Mouse (Mus musculus) embryonic facial prominence, embryonic 10.5 days (tissue): ENCODE data around the gene Lyst. TPM values are rescaled to one million over a fixed set of nuclear protein-coding genes. Genes with fewer than 3 reads are reported as not detected.
"Not testable (repeated sequence)": the region's sequence is repeated elsewhere in the genome, so short reads cannot be mapped to it uniquely, and the experiment has no call there.

ENCODE experiments used
- DNase-seq: peaks from one replicate; pipeline ENCODE4 v3.0.0-alpha.2; 2017; ENCODE audit warnings: low spot score
- H3K27ac ChIP-seq: fragments of 300-500 bp; sonication (generic); replicated peaks from 2 replicates; pipeline ENCODE4 v1.5.1; 2016; ENCODE audit warnings: mild to moderate bottlenecking
- H3K27me3 ChIP-seq: fragments of 300-500 bp; sonication (generic); replicated peaks from 2 replicates; pipeline ENCODE4 v1.6.1; 2016; ENCODE audit warnings: low read depth, mild to moderate bottlenecking; ENCODE audit not compliant: poor library complexity, severe bottlenecking
- H3K36me3 ChIP-seq: fragments of 300-500 bp; sonication (generic); replicated peaks from 2 replicates; pipeline ENCODE4 v1.6.1; 2016; ENCODE audit warnings: mild to moderate bottlenecking, moderate library complexity
- H3K4me1 ChIP-seq: fragments of 300-500 bp; sonication (generic); 2 replicates; pipeline ENCODE4 v1.6.1; 2016
- H3K4me3 ChIP-seq: fragments of 300-500 bp; sonication (generic); 2 replicates; pipeline ENCODE4 v1.5.1; 2016; ENCODE audit warnings: mild to moderate bottlenecking, moderate library complexity
- H3K9me3 ChIP-seq: fragments of 300-500 bp; sonication (generic); 2 replicates; pipeline ENCODE4 v1.6.1; 2016; ENCODE audit warnings: mild to moderate bottlenecking
- WGBS: fragments of 180-500 bp; shearing (Covaris S2); methylation state at CpG from one replicate; pipeline ENCODE4 v1.1.7; 2016; 5-methylcytosine and 5-hydroxymethylcytosine counted together
- polyA plus RNA-seq: library from polyadenylated mRNA; unstranded; fragments of >200 nt; fragmentation: Nextera tagmentation; extraction: Ambion mirVana; gene quantifications from 2 replicates; pipeline ENCODE4 v1.2.1, GENCODE M21; 2016

Lyst gene
- polyA plus RNA-seq, 1 experiment from 2014 or later: 3.6 TPM

DNA sequence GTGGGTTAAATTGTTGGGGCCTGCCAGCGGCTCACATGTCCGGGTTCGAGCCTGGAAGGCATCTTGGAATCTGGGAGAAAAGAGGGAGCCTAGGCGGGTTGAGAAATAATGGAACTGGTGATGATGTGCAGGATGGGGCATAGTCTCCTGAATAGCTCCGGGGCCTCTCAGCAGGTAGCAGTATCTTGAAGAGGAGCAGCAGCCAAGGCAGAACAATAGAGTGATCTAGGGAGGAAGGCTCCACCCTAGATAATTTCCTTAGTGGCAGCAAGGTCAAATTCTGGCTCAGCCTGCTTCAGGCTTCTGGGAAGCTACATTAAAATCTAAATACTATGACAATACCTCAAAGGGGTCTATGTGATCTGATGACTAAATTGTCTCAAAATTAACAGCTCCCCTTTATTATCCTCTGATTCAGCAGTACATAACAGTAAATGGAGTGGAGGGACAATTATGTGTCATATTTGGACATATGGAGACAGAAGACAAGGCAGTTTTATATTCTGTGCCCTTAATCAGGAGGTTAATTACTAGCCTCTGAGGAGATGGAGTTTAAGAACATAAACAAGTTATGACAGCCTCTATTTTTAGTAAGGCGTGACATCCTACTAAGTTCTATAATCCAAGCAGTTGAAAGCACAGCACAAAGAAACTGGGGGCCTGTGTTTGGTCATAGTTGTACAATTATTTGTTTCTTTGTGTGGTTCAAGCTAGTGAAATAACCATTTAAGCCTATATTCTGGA lies 81.6 kb downstream of the Lyst start:
- no peaks in the 10 kb centered on the region for H3K4me1 ChIP-seq
- no peak overlapping the region for H3K4me3 ChIP-seq
- 55% methylated on average over 6 of the region's 6 CpGs for WGBS
- DNase-seq: no peak
- H3K36me3 ChIP-seq: no peaks in the 10 kb centered on the region; the same call in 1 of the 2 replicates
- no peak overlapping the region for H3K27ac ChIP-seq
- H3K27me3 ChIP-seq: no peaks in the 10 kb centered on the region
- no peaks in the 10 kb centered on the region for H3K9me3 ChIP-seq

DNA sequence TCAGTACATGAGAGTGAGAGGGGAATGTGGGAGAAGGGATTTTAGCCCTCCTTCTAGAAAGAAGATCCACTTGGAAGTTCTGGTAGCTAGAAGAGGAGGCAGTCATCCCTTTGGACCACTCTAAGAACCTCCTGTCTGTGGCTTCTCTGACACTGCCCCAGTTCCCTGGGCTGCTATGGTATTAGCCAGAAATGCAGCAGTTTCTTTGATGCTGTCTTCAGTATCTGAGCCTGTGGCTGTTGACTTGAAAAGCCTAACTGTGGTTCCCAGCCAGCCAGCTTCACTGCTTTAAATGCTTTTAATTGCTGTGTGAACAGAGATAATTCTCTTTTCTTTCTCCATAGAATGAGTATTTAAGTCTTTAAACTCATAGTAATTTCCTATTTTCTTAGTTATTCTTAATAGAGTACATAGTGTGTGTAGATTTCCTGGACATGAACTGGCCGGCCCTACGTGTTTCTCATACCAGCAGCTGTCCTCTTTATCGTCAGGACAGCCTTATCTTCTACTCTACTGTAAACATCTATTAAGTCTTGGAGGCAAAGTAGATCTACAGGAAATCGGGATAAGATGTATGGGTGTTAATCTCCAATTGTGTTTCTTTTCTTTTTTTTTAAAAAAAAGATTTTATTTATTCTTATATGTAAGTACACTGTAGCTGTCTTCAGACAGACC lies 84.6 kb downstream of the Lyst start:
- Histone ChIP-seq H3K4me3 (no peak overlapping the region), H3K4me1 (no peaks in the 10 kb centered on the region), H3K9me3 (no peaks in the 10 kb centered on the region), H3K27ac (no peak overlapping the region), H3K27me3 (no peaks in the 10 kb centered on the region), H3K36me3 (peaks cover 8% of the 10 kb centered on the region)
- no peak for DNase-seq
- 94% methylated on average over 4 of the region's 4 CpGs for WGBS

DNA sequence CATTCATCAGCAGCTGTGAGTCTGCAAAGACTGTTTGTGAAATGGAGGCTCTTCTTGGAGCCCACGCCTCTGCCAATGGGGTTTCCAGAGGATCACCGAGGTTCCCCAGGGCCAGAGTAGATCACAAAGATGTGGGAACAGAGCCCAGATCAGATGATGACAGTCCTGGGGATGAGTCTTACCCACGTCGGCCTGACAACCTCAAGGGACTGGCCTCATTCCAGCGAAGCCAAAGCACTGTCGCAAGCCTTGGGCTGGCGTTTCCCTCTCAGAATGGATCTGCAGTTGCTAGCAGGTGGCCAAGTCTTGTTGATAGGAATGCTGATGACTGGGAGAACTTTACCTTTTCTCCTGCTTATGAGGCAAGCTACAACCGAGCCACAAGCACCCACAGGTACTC lies 87.7 kb downstream of the Lyst start:
- no peak overlapping the region for H3K4me3 ChIP-seq
- H3K27me3 ChIP-seq: no peaks in the 10 kb centered on the region
- H3K4me1 ChIP-seq: no peaks in the 10 kb centered on the region
- no peaks in the 10 kb centered on the region for H3K9me3 ChIP-seq
- WGBS: 85% methylated on average over 8 of the region's 8 CpGs
- H3K27ac ChIP-seq: no peak overlapping the region
- no peak for DNase-seq
- peaks cover 8% of the 10 kb centered on the region for H3K36me3 ChIP-seq

DNA sequence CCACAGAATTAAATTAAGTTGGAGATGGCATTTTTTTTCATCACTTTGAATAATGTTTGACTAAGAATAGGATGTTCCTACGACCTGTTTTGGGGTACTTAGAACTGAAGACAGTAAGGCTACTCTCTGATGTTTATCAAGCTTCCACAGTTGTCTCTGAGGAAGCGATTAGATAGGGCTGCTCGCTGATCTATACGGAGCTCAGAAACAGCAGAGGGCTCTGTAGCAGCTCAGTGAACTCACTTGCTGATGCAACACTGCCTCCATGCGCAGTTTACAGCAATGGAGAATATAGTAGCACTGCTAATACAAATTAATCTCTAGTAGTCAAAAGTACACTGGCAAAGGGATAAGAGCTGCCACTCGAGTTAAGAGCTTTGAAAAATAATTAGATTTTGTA lies 91.4 kb downstream of the Lyst start:
- H3K4me1 ChIP-seq: no peaks in the 10 kb centered on the region
- peaks cover 8% of the 10 kb centered on the region for H3K36me3 ChIP-seq
- no peaks in the 10 kb centered on the region for H3K9me3 ChIP-seq
- H3K27me3 ChIP-seq: no peaks in the 10 kb centered on the region
- no peak overlapping the region for H3K4me3 ChIP-seq
- no peak for DNase-seq
- 61% methylated on average over 6 of the region's 6 CpGs for WGBS
- H3K27ac ChIP-seq: no peak overlapping the region

DNA sequence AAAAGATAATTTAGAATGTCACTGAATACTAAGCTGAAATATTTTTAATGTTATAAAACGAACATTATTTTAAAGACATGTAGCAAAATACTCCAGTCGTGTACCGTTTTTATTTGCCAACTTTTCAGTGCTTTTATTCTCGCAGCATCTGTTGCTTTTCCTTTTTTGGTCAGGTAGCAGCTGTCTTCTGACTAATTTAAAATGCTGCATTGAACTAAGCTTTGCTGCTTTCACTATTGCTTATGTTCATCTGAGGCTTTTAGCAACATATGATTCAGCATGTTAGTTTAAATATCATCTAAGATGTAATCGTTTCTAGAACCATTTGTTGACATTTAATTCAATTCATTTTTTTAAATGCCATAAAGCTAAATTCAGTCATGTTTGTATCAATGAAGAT lies 113.3 kb downstream of the Lyst start:
- no peaks in the 10 kb centered on the region; the same call in 1 of the 2 replicates for H3K36me3 ChIP-seq
- H3K27ac ChIP-seq: no peak overlapping the region
- no peak for DNase-seq
- H3K4me1 ChIP-seq: no peaks in the 10 kb centered on the region
- no peaks in the 10 kb centered on the region for H3K9me3 ChIP-seq
- H3K4me3 ChIP-seq: no peak overlapping the region
- H3K27me3 ChIP-seq: no peaks in the 10 kb centered on the region
- WGBS: 89% methylated on average over 5 of the region's 5 CpGs

- H3K27me3 ChIP-seq, H3K4me3 ChIP-seq, DNase-seq, H3K27ac ChIP-seq, H3K4me1 ChIP-seq, H3K36me3 ChIP-seq, H3K9me3 ChIP-seq: not testable (repeated sequence)
- 91% methylated on average over 17 of the region's 17 CpGs for WGBS
Observed at GRCm38 (mm10) chr13:13721435-13721834, 131.2 kb downstream of the Lyst start.

DNA sequence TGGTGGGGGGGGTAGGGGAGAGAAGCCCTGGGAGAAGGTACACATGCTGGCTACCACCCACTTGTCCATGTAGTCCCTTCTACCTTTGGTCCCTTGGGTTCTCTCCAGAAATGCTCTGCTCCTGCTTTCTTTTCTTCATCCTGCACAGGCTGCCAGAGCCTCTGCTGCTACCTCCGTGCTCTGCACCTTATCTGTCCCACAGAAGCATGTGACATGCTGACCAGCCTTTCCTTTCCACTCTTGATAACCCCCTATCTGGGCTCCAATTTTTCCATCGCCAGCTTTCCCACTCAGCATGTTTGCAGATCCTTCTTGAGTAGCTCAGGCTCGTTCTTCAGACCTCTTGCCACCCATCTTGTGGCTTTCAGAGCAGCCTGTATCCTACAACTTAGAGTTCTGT lies 133.1 kb downstream of the Lyst start:
- H3K4me3 ChIP-seq: no peak overlapping the region
- WGBS: 82% methylated on average over 3 of the region's 3 CpGs
- no peaks in the 10 kb centered on the region for H3K9me3 ChIP-seq
- no peaks in the 10 kb centered on the region for H3K27me3 ChIP-seq
- no peak for DNase-seq
- no peaks in the 10 kb centered on the region; the same call in 1 of the 2 replicates for H3K36me3 ChIP-seq
- H3K27ac ChIP-seq: no peak overlapping the region
- no peaks in the 10 kb centered on the region for H3K4me1 ChIP-seq

DNA sequence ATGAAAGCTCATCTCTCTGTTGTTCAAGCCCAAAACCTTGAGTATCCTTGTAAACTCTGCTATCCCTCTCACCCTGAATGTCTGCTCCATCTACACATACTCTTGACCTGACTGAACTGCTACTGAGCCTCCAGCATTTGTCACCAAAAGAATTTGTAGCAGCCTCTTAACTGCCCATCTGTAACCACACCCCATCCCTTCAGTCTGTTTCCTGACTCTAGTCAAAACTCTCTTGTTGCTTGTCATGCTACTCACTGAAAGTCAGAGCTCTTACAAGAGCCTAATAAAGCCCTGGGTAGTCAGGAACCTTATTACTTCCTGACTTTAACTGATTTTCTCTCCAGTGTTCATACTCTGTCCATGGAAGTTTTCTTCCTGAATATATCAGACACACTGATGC lies 133.6 kb downstream of the Lyst start:
- Histone ChIP-seq H3K27me3 (no peaks in the 10 kb centered on the region), H3K9me3 (no peaks in the 10 kb centered on the region), H3K4me3 (no peak overlapping the region), H3K27ac (no peak overlapping the region), H3K4me1 (no peaks in the 10 kb centered on the region), H3K36me3 (no peaks in the 10 kb centered on the region; the same call in 1 of the 2 replicates)
- no peak for DNase-seq

DNA sequence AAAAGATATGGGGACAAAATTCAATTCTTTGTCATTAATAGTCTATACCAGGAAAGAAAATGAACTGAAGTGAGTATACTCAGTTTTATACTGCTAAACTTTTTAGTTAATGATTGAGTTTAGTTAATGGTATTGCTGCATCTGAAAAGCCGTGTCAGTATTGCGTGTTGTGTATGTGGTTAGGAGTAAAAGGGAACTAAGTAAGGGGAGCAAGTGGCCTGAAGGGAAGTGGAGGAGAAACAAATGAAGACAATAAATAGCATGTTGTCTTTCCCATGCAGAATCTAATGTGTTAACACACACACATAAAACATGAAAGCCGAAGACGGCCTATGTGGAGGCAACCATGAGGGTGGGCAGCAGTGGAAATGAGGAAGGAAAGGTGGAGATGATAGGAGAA lies 149.0 kb downstream of the Lyst start:
- DNase-seq: no peak
- H3K4me3 ChIP-seq: no peak overlapping the region
- WGBS: 90% methylated on average over 4 of the region's 4 CpGs
- no peak overlapping the region for H3K27ac ChIP-seq
- H3K36me3 ChIP-seq: peaks cover 5% of the 10 kb centered on the region; the same call in 1 of the 2 replicates
- no peaks in the 10 kb centered on the region for H3K9me3 ChIP-seq
- H3K4me1 ChIP-seq: no peaks in the 10 kb centered on the region
- no peaks in the 10 kb centered on the region for H3K27me3 ChIP-seq

- Histone ChIP-seq H3K4me1 (no peaks in the 10 kb centered on the region), H3K9me3 (no peaks in the 10 kb centered on the region), H3K27ac (no peak overlapping the region), H3K4me3 (no peak overlapping the region), H3K27me3 (no peaks in the 10 kb centered on the region), H3K36me3 (peaks cover 10% of the 10 kb centered on the region; the same call in 1 of the 2 replicates)
- no peak for DNase-seq
- 90% methylated on average over 3 of the region's 3 CpGs for WGBS
Observed at GRCm38 (mm10) chr13:13745911-13746310, 155.7 kb downstream of the Lyst start.

GRCm38 (mm10) chr13:13775778-13776494 lies 185.7 kb downstream of the Lyst start:
- H3K9me3 ChIP-seq: no peaks in the 10 kb centered on the region
- no peak overlapping the region for H3K4me3 ChIP-seq
- peak; percentile 16 for DNase-seq
- H3K27me3 ChIP-seq: no peaks in the 10 kb centered on the region
- no peaks in the 10 kb centered on the region for H3K4me1 ChIP-seq
- no peak overlapping the region for H3K27ac ChIP-seq
- H3K36me3 ChIP-seq: peaks cover 9% of the 10 kb centered on the region; the same call in 1 of the 2 replicates

DNA sequence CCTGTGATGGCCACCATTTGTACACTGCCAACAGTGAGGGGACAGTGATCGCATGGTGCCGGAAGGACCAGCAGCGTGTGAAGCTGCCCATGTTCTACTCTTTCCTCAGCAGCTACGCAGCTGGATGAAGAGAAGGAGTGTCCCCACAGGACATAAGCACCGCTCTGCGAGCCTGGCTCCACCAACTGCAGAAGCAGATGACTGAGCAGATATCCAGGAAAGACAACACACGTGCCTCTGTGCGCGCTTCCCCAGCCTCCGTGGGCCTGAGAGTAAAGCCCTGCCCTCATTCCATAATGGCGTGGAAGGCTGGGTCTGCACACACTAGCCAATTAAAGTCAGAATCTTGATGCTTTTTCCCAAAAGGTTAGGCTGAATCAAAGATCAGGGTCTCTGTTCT lies 186.9 kb downstream of the Lyst start:
- H3K27me3 ChIP-seq: peaks cover 2% of the 10 kb centered on the region
- no peak overlapping the region for H3K27ac ChIP-seq
- DNase-seq: no peak
- no peak overlapping the region for H3K4me3 ChIP-seq
- no peaks in the 10 kb centered on the region for H3K9me3 ChIP-seq
- H3K36me3 ChIP-seq: peaks cover 9% of the 10 kb centered on the region; the same call in 1 of the 2 replicates
- no peaks in the 10 kb centered on the region for H3K4me1 ChIP-seq
- WGBS: 90% methylated on average over 11 of the region's 11 CpGs

DNA sequence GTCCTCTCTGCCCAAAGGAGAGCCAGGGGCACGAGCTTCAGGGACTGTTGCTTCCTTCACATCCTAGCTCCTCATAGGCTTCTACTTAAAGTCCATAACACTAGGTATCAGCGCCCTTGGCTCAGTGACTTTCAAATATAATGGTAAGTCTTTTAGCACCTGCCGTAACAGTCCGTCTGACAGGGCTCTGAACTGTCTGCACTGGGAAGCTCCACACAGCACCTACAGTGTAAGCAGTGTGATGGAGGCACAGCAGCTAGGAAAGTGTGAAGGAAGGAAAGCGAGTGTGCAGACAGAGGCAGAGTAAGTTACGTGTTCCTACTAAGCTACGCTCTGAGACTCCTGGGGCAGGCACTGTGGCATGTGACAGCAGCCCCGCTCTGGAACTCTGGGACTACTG lies 187.5 kb downstream of the Lyst start:
- WGBS: 86% methylated on average over 8 of the region's 8 CpGs
- Histone ChIP-seq H3K4me3 (no peak overlapping the region), H3K36me3 (peaks cover 9% of the 10 kb centered on the region; the same call in 1 of the 2 replicates), H3K27ac (no peak overlapping the region), H3K4me1 (no peaks in the 10 kb centered on the region), H3K27me3 (peaks cover 9% of the 10 kb centered on the region), H3K9me3 (no peaks in the 10 kb centered on the region)
- no peak for DNase-seq
